Mouse (Mus musculus): ENCODE results near the gene Stip1. TPM values are rescaled to one million over a fixed set of nuclear protein-coding genes. Genes with fewer than 3 reads are reported as not detected.

Stip1 gene
- polyA plus RNA-seq, 2 experiments: 170 to 205 TPM

- ATAC-seq (ENCODE audit: low FRiP score, low read depth) (no peak), DNase-seq (ENCODE audit: low spot score) (no peak)
- no peaks in the 10 kb centered on the region for H3K36me3 ChIP-seq (ENCODE audit: control insufficient read depth, insufficient read depth, low read length)
- H3K9me3 ChIP-seq (ENCODE audit: control insufficient read depth, low read length): no peaks in the 10 kb centered on the region
- H3K4me2 ChIP-seq (replicated peaks; ENCODE audit: low read depth, low read length, severe bottlenecking): no peak overlapping the region
- H3K27ac ChIP-seq (replicated peaks; ENCODE audit: low read depth, low read length): no peak overlapping the region
- WGBS: 45% methylated on average over 6 of the region's 6 CpGs
- H3K4me3 ChIP-seq (replicated peaks; ENCODE audit: low read length): no peak overlapping the region
- H3K9ac ChIP-seq (ENCODE audit: low read depth, low read length, severe bottlenecking): no peak overlapping the region
- H3K4me1 ChIP-seq (ENCODE audit: control insufficient read depth, insufficient read depth, low read length): peaks cover 34% of the 10 kb centered on the region
- no peak for TF ChIP-seq POLR2A (IDR thresholded peaks at IDR 0.05; ENCODE audit: borderline replicate concordance, extremely low read depth, insufficient read depth, insufficient read length)
- H3K27me3 ChIP-seq (ENCODE audit: control insufficient read depth, insufficient read depth, low read length): no peaks in the 10 kb centered on the region
These were observed 32.5 kb upstream of the Stip1 start for GRCm38 (mm10) chr19:7072221-7072620.

DNA sequence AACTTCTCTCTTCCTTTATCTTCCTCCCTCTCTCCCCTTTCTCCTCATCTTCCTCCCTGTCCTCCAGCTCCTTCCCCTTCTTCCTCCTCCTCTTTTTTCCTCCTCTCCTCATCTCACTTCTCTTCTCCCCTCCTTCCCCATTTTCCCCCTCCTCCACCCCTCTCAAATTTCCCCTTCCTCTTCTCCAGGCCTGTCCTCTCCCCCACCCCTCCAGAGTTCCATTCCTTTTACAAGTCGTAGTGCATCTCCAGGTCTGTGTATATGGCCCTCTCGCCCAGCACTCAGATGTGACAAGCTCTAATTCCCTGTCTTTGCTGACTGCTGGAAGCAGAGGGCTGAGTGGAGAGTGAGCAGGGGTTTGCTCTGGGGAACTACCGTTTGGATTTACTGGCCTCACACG, 31.0 kb upstream of the Stip1 start:
- no peak overlapping the region for H3K27ac ChIP-seq (replicated peaks; ENCODE audit: low read depth, low read length)
- DNase-seq (ENCODE audit: low spot score): no peak
- ATAC-seq (ENCODE audit: low FRiP score, low read depth): no peak
- no peak for TF ChIP-seq POLR2A (IDR thresholded peaks at IDR 0.05; ENCODE audit: borderline replicate concordance, extremely low read depth, insufficient read depth, insufficient read length)
- no peak overlapping the region for H3K9ac ChIP-seq (ENCODE audit: low read depth, low read length, severe bottlenecking)
- peak overlapping the region; percentile 37; the same call in 1 of the 2 replicates for H3K4me2 ChIP-seq (replicated peaks; ENCODE audit: low read depth, low read length, severe bottlenecking)
- peaks cover 49% of the 10 kb centered on the region for H3K4me1 ChIP-seq (ENCODE audit: control insufficient read depth, insufficient read depth, low read length)
- no peaks in the 10 kb centered on the region for H3K36me3 ChIP-seq (ENCODE audit: control insufficient read depth, insufficient read depth, low read length)
- no peaks in the 10 kb centered on the region for H3K27me3 ChIP-seq (ENCODE audit: control insufficient read depth, insufficient read depth, low read length)
- H3K4me3 ChIP-seq (replicated peaks; ENCODE audit: low read length): 0 out of 2 replicates have a peak overlapping the region, but pooled peaks have one; percentile 10
- no peaks in the 10 kb centered on the region for H3K9me3 ChIP-seq (ENCODE audit: control insufficient read depth, low read length)
- 9% methylated on average over 4 of the region's 4 CpGs for WGBS

- 0 out of 2 replicates have a peak overlapping the region, but pooled peaks have one; percentile 10 for H3K4me3 ChIP-seq (replicated peaks; ENCODE audit: low read length)
- no peaks in the 10 kb centered on the region for H3K9me3 ChIP-seq (ENCODE audit: control insufficient read depth, low read length)
- TF ChIP-seq POLR2A (IDR thresholded peaks at IDR 0.05; ENCODE audit: borderline replicate concordance, extremely low read depth, insufficient read depth, insufficient read length): no peak
- peak; percentile 39; the same call in 1 of the 2 replicates for ATAC-seq (ENCODE audit: low FRiP score, low read depth)
- peaks cover 49% of the 10 kb centered on the region for H3K4me1 ChIP-seq (ENCODE audit: control insufficient read depth, insufficient read depth, low read length)
- no peaks in the 10 kb centered on the region for H3K27me3 ChIP-seq (ENCODE audit: control insufficient read depth, insufficient read depth, low read length)
- 0 out of 2 replicates have a peak overlapping the region, but pooled peaks have one; percentile 16 for H3K9ac ChIP-seq (ENCODE audit: low read depth, low read length, severe bottlenecking)
- H3K4me2 ChIP-seq (replicated peaks; ENCODE audit: low read depth, low read length, severe bottlenecking): peak overlapping the region; percentile 37
- no peak overlapping the region for H3K27ac ChIP-seq (replicated peaks; ENCODE audit: low read depth, low read length)
- H3K36me3 ChIP-seq (ENCODE audit: control insufficient read depth, insufficient read depth, low read length): no peaks in the 10 kb centered on the region
- 10% methylated on average over 31 of the region's 35 CpGs for WGBS
- DNase-seq (ENCODE audit: low spot score): no peak
These were observed 30.3 kb upstream of the Stip1 start for GRCm38 (mm10) chr19:7069781-7070763.

DNA sequence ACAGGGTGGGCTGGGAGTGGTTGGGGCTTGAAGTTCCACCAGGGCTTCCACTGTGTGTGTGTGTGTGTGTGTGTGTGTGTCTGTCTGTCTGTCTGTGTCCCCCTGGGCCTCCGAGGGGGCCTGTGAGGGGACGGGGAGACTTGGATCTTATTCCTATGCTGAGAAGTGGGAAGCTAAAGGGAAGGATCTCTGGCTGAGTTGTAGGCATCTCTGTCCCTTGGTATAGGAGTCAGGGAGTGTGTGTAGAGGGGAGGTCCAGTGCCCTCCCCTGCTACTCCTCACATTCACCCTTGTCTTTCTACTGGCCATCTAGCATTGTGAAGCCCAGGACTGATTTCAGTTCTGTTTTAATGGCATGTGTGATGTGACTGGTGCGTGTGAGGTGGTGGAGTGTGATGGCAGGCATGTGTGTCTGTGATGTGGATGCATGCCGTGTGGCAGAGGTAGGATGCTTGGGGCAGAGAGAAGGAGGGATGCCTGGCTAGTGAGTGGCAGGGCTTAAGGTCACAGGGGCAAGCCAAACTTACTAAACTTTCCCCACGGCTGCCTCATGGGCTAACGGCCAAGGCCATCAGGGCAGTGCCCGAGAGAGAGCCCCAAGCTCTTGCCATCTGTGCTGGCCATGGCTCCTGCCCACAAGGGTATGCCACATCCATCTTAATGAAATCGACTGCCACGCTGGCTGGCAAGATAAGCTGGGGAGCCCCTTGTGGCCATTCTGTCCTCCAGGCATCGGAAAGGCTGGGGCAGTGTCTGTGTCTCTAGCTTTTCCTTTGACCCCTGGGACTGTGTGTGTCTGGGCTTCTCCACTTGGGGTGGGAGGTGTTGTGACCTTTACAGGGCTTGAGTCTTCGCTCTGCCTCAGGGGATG, 29.1 kb upstream of the Stip1 start:
- Histone ChIP-seq H3K27ac (replicated peaks; ENCODE audit: low read depth, low read length) (no peak overlapping the region), H3K27me3 (ENCODE audit: control insufficient read depth, insufficient read depth, low read length) (no peaks in the 10 kb centered on the region), H3K4me2 (replicated peaks; ENCODE audit: low read depth, low read length, severe bottlenecking) (peak overlapping the region; percentile 26; the same call in 1 of the 2 replicates), H3K9ac (ENCODE audit: low read depth, low read length, severe bottlenecking) (no peak overlapping the region), H3K36me3 (ENCODE audit: control insufficient read depth, insufficient read depth, low read length) (no peaks in the 10 kb centered on the region), H3K9me3 (ENCODE audit: control insufficient read depth, low read length) (no peaks in the 10 kb centered on the region), H3K4me3 (replicated peaks; ENCODE audit: low read length) (no peak overlapping the region), H3K4me1 (ENCODE audit: control insufficient read depth, insufficient read depth, low read length) (peaks cover 49% of the 10 kb centered on the region)
- 39% methylated on average over 11 of the region's 11 CpGs for WGBS
- DNase-seq (ENCODE audit: low spot score): no peak
- ATAC-seq (ENCODE audit: low FRiP score, low read depth): no peak
- TF ChIP-seq POLR2A (IDR thresholded peaks at IDR 0.05; ENCODE audit: borderline replicate concordance, extremely low read depth, insufficient read depth, insufficient read length): no peak

GRCm38 (mm10) chr19:7068136-7068535, 28.4 kb upstream of the Stip1 start:
- Histone ChIP-seq H3K36me3 (ENCODE audit: control insufficient read depth, insufficient read depth, low read length) (no peaks in the 10 kb centered on the region), H3K4me2 (replicated peaks; ENCODE audit: low read depth, low read length, severe bottlenecking) (peak overlapping the region; percentile 26; the same call in 1 of the 2 replicates), H3K4me3 (replicated peaks; ENCODE audit: low read length) (no peak overlapping the region), H3K27ac (replicated peaks; ENCODE audit: low read depth, low read length) (no peak overlapping the region), H3K27me3 (ENCODE audit: control insufficient read depth, insufficient read depth, low read length) (no peaks in the 10 kb centered on the region), H3K9me3 (ENCODE audit: control insufficient read depth, low read length) (no peaks in the 10 kb centered on the region), H3K4me1 (ENCODE audit: control insufficient read depth, insufficient read depth, low read length) (peaks cover 49% of the 10 kb centered on the region), H3K9ac (ENCODE audit: low read depth, low read length, severe bottlenecking) (no peak overlapping the region)
- DNase-seq (ENCODE audit: low spot score): peak; percentile 79
- no peak for TF ChIP-seq POLR2A (IDR thresholded peaks at IDR 0.05; ENCODE audit: borderline replicate concordance, extremely low read depth, insufficient read depth, insufficient read length)
- WGBS: 0% methylated on average over 14 of the region's 14 CpGs
- peak; percentile 41 for ATAC-seq (ENCODE audit: low FRiP score, low read depth)

All from limb, embryonic 14.5 days (tissue).